Mouse (Mus musculus): ENCODE data around the gene Acox3. TPM values are rescaled to one million over a fixed set of nuclear protein-coding genes. Genes with fewer than 3 reads are reported as not detected.

Acox3 gene
- polyA plus RNA-seq, 1 experiment from 2014 or later, result 15.1 TPM

- Histone ChIP-seq H3K27me3 (ENCODE audit: control insufficient read depth, insufficient read depth, low read length) (no peaks in the 10 kb centered on the region), H3K4me1 (ENCODE audit: control insufficient read depth, insufficient read depth, low read length) (peaks cover 29% of the 10 kb centered on the region), H3K4me2 (ENCODE audit: low read depth, low read length) (no peak overlapping the region), H3K27ac (ENCODE audit: low read length) (peak overlapping the region; percentile 45), H3K4me3 (replicated peaks; ENCODE audit: low read length) (no peak overlapping the region), H3K9ac (ENCODE audit: low read length) (no peak overlapping the region; the same call in 1 of the 2 replicates), H3K9me3 (replicated peaks; ENCODE audit: control insufficient read depth, low read length) (no peaks in the 10 kb centered on the region), H3K36me3 (ENCODE audit: control insufficient read depth, insufficient read depth, low read length) (no peaks in the 10 kb centered on the region)
- no peak for ATAC-seq (ENCODE audit: insufficient read depth, low FRiP score)
- 68% methylated on average over 1 of the region's 1 CpGs for WGBS
Observed at GRCm38 (mm10) chr5:35646927-35647326, 64.1 kb downstream of the Acox3 start.

DNA sequence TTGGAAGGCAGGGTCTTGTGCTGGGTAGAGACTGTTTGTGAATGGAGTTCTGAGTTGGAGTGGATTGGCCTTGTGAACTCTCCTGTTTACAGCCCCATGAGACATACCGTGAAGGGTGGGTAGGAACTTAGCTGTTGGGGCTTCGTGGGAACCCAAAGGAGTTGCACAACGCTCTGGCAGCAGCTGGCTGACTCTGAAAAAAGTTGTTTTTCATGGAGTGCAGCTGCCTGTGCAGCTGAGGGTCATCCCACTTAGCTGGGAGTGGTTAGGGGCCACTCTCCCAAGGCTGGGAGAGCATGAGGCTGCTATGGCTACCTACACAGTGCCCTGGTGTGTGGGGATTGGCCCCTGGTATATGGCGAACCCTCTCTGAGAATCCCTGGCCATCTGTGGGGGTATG, 64.7 kb downstream of the Acox3 start:
- Histone ChIP-seq H3K9me3 (replicated peaks; ENCODE audit: control insufficient read depth, low read length) (no peaks in the 10 kb centered on the region), H3K27ac (ENCODE audit: low read length) (peak overlapping the region; percentile 45), H3K4me1 (ENCODE audit: control insufficient read depth, insufficient read depth, low read length) (peaks cover 29% of the 10 kb centered on the region), H3K4me2 (ENCODE audit: low read depth, low read length) (no peak overlapping the region), H3K9ac (ENCODE audit: low read length) (no peak overlapping the region), H3K36me3 (ENCODE audit: control insufficient read depth, insufficient read depth, low read length) (no peaks in the 10 kb centered on the region), H3K27me3 (ENCODE audit: control insufficient read depth, insufficient read depth, low read length) (no peaks in the 10 kb centered on the region), H3K4me3 (replicated peaks; ENCODE audit: low read length) (no peak overlapping the region)
- ATAC-seq (ENCODE audit: insufficient read depth, low FRiP score), result peak; percentile 74
- 45% methylated on average over 4 of the region's 4 CpGs for WGBS

DNA sequence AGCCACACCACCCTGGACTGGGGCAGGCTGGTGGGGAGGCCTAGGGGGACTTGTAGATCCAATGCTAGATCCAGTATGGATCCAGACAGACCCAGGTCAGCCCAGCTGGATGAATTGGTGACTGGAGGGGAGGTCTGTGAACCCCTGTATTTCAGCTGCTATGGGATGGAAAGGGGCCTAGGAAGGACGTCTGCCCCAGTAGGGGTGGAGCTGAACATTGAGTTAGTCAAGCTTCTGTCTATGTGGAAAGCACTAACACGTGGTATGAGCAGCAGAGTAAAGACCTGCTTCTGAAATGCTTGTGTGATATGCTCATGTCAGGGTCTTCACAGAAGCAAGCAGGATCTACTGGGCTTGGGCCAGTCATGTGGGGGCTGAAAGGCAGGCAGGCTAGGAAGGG, 65.4 kb downstream of the Acox3 start:
- H3K27ac ChIP-seq (ENCODE audit: low read length), result 0 out of 2 replicates have a peak overlapping the region, but pooled peaks have one; percentile 4
- H3K36me3 ChIP-seq (ENCODE audit: control insufficient read depth, insufficient read depth, low read length), result no peaks in the 10 kb centered on the region
- no peak overlapping the region for H3K4me2 ChIP-seq (ENCODE audit: low read depth, low read length)
- ATAC-seq (ENCODE audit: insufficient read depth, low FRiP score), result no peak
- no peaks in the 10 kb centered on the region for H3K27me3 ChIP-seq (ENCODE audit: control insufficient read depth, insufficient read depth, low read length)
- no peak overlapping the region for H3K4me3 ChIP-seq (replicated peaks; ENCODE audit: low read length)
- H3K9me3 ChIP-seq (replicated peaks; ENCODE audit: control insufficient read depth, low read length), result no peaks in the 10 kb centered on the region
- peaks cover 29% of the 10 kb centered on the region for H3K4me1 ChIP-seq (ENCODE audit: control insufficient read depth, insufficient read depth, low read length)
- H3K9ac ChIP-seq (ENCODE audit: low read length), result no peak overlapping the region
- 47% methylated on average over 2 of the region's 2 CpGs for WGBS

DNA sequence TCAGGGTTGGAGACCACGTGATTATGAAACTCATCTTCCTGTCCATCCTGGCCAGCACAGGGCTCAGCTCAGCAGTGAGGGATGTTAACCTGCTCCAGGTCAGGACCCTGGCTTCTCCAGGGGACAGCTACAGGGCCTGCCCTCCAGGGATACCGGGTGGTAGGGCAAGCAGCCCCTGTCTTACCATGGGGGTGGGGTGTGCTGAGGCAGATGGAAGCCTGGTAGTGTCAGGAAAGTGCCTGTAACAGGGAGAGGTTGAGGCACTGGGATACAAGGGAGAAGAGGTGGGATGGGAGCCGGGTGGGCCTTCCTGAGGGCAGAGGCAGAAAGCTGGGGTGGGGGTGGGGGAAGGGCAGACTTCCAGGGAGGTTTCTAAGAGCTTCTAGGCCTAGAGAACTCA, 69.5 kb downstream of the Acox3 start:
- Histone ChIP-seq H3K9me3 (replicated peaks; ENCODE audit: control insufficient read depth, low read length) (no peaks in the 10 kb centered on the region), H3K4me1 (ENCODE audit: control insufficient read depth, insufficient read depth, low read length) (peaks cover 6% of the 10 kb centered on the region), H3K27me3 (ENCODE audit: control insufficient read depth, insufficient read depth, low read length) (no peaks in the 10 kb centered on the region), H3K4me3 (replicated peaks; ENCODE audit: low read length) (no peak overlapping the region), H3K4me2 (ENCODE audit: low read depth, low read length) (no peak overlapping the region), H3K27ac (ENCODE audit: low read length) (no peak overlapping the region), H3K36me3 (ENCODE audit: control insufficient read depth, insufficient read depth, low read length) (no peaks in the 10 kb centered on the region), H3K9ac (ENCODE audit: low read length) (no peak overlapping the region)
- WGBS, result 75% methylated on average over 3 of the region's 3 CpGs
- ATAC-seq (ENCODE audit: insufficient read depth, low FRiP score), result no peak

DNA sequence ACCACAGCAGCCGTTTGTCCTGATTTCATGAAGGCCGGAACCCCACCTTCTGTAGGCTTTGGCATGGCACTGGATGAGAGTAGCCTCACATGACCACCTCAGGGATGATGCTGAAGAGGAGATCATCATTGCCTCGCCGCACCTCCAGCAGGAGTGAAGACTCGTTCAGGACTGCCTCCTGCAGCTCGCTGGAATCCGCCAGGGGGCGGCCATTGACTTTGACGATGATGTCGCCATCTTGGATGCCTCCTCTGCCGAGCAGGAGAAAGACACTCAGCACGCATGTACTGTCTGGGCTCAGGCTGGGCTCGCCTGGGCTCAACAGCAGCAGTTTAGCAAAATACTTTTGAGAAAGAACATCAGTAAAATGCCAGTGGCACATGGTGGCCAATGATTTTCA, 70.0 kb downstream of the Acox3 start:
- H3K4me1 ChIP-seq (ENCODE audit: control insufficient read depth, insufficient read depth, low read length), result peaks cover 5% of the 10 kb centered on the region; the same call in 1 of the 2 replicates
- ATAC-seq (ENCODE audit: insufficient read depth, low FRiP score), result no peak
- H3K27ac ChIP-seq (ENCODE audit: low read length), result no peak overlapping the region
- H3K36me3 ChIP-seq (ENCODE audit: control insufficient read depth, insufficient read depth, low read length), result no peaks in the 10 kb centered on the region
- no peak overlapping the region for H3K9ac ChIP-seq (ENCODE audit: low read length)
- H3K27me3 ChIP-seq (ENCODE audit: control insufficient read depth, insufficient read depth, low read length), result no peaks in the 10 kb centered on the region
- H3K4me2 ChIP-seq (ENCODE audit: low read depth, low read length), result no peak overlapping the region
- H3K4me3 ChIP-seq (replicated peaks; ENCODE audit: low read length), result no peak overlapping the region
- H3K9me3 ChIP-seq (replicated peaks; ENCODE audit: control insufficient read depth, low read length), result no peaks in the 10 kb centered on the region
- WGBS, result 90% methylated on average over 13 of the region's 13 CpGs

GRCm38 (mm10) chr5:35653743-35654395, 71.0 kb downstream of the Acox3 start:
- Histone ChIP-seq H3K9me3 (replicated peaks; ENCODE audit: control insufficient read depth, low read length) (no peaks in the 10 kb centered on the region), H3K36me3 (ENCODE audit: control insufficient read depth, insufficient read depth, low read length) (no peaks in the 10 kb centered on the region), H3K4me1 (ENCODE audit: control insufficient read depth, insufficient read depth, low read length) (no peaks in the 10 kb centered on the region), H3K4me3 (replicated peaks; ENCODE audit: low read length) (no peak overlapping the region), H3K27ac (ENCODE audit: low read length) (no peak overlapping the region), H3K4me2 (ENCODE audit: low read depth, low read length) (no peak overlapping the region), H3K9ac (ENCODE audit: low read length) (no peak overlapping the region), H3K27me3 (ENCODE audit: control insufficient read depth, insufficient read depth, low read length) (no peaks in the 10 kb centered on the region)
- peak; percentile 40; the same call in 1 of the 2 replicates for ATAC-seq (ENCODE audit: insufficient read depth, low FRiP score)
- 57% methylated on average over 9 of the region's 9 CpGs for WGBS

GRCm38 (mm10) chr5:35655753-35656485, 73.1 kb downstream of the Acox3 start:
- Histone ChIP-seq H3K4me3 (replicated peaks; ENCODE audit: low read length) (no peak overlapping the region), H3K9me3 (replicated peaks; ENCODE audit: control insufficient read depth, low read length) (no peaks in the 10 kb centered on the region), H3K4me2 (ENCODE audit: low read depth, low read length) (no peak overlapping the region), H3K27ac (ENCODE audit: low read length) (no peak overlapping the region), H3K9ac (ENCODE audit: low read length) (no peak overlapping the region), H3K27me3 (ENCODE audit: control insufficient read depth, insufficient read depth, low read length) (no peaks in the 10 kb centered on the region), H3K4me1 (ENCODE audit: control insufficient read depth, insufficient read depth, low read length) (no peaks in the 10 kb centered on the region), H3K36me3 (ENCODE audit: control insufficient read depth, insufficient read depth, low read length) (no peaks in the 10 kb centered on the region)
- 87% methylated on average over 10 of the region's 10 CpGs for WGBS
- no peak for ATAC-seq (ENCODE audit: insufficient read depth, low FRiP score)

GRCm38 (mm10) chr5:35659503-35659902, 76.7 kb downstream of the Acox3 start:
- Histone ChIP-seq H3K27me3 (ENCODE audit: control insufficient read depth, insufficient read depth, low read length) (no peaks in the 10 kb centered on the region), H3K4me3 (replicated peaks; ENCODE audit: low read length) (no peak overlapping the region), H3K9ac (ENCODE audit: low read length) (no peak overlapping the region), H3K4me2 (ENCODE audit: low read depth, low read length) (no peak overlapping the region), H3K36me3 (ENCODE audit: control insufficient read depth, insufficient read depth, low read length) (no peaks in the 10 kb centered on the region), H3K9me3 (replicated peaks; ENCODE audit: control insufficient read depth, low read length) (no peaks in the 10 kb centered on the region), H3K4me1 (ENCODE audit: control insufficient read depth, insufficient read depth, low read length) (no peaks in the 10 kb centered on the region), H3K27ac (ENCODE audit: low read length) (no peak overlapping the region)
- WGBS, result 62% methylated on average over 3 of the region's 3 CpGs
- ATAC-seq (ENCODE audit: insufficient read depth, low FRiP score), result no peak

GRCm38 (mm10) chr5:35661210-35661609, 78.4 kb downstream of the Acox3 start:
- Histone ChIP-seq H3K36me3 (ENCODE audit: control insufficient read depth, insufficient read depth, low read length) (no peaks in the 10 kb centered on the region), H3K4me3 (replicated peaks; ENCODE audit: low read length) (no peak overlapping the region), H3K9me3 (replicated peaks; ENCODE audit: control insufficient read depth, low read length) (no peaks in the 10 kb centered on the region), H3K4me2 (ENCODE audit: low read depth, low read length) (no peak overlapping the region), H3K27me3 (ENCODE audit: control insufficient read depth, insufficient read depth, low read length) (no peaks in the 10 kb centered on the region), H3K9ac (ENCODE audit: low read length) (no peak overlapping the region), H3K4me1 (ENCODE audit: control insufficient read depth, insufficient read depth, low read length) (no peaks in the 10 kb centered on the region), H3K27ac (ENCODE audit: low read length) (no peak overlapping the region)
- 62% methylated on average over 6 of the region's 6 CpGs for WGBS
- no peak for ATAC-seq (ENCODE audit: insufficient read depth, low FRiP score)
